7 mouse cellular contexts compared by ENCODE assay signal in genomic region chr2:106193889-106194347, GRCm38 (mm10).
DNase-seq lines count a peak whose midpoint lies in the region; ATAC-seq and TF ChIP-seq lines count a peak whose summit lies in the region.

No protein-coding gene starts in this region.

- 1% methylated on average over 9 of the region's 9 CpGs for WGBS in forebrain, embryonic 14.5 days
- WGBS in midbrain, embryonic 10.5 days, result 1% methylated on average over 9 of the region's 9 CpGs

- DNase-seq in CH12.LX (ENCODE audit: extremely low read depth), result no peak
- peak; percentile 9 for DNase-seq in ZHBTc4 (ENCODE audit: low read depth, low spot score)
- peak; percentile 67 for DNase-seq in forebrain, embryonic 14.5 days (ENCODE audit: low spot score)
- DNase-seq in midbrain, embryonic 10.5 days (ENCODE audit: low spot score), result peak; percentile 60
- no peak for DNase-seq in right cerebral cortex, postnatal 14 days
- DNase-seq in frontal cortex, adult 2 months (ENCODE audit: extremely low spot score in 1 of 2, low spot score in 1 of 2), result no peak
- no peak for DNase-seq in right cerebral cortex, adult 2 months (ENCODE audit: low spot score in 2 of 2)

- no peak overlapping the region for H3K9ac ChIP-seq in CH12.LX (ENCODE audit: insufficient read depth, low read depth)
- peak overlapping the region; percentile 54; the same call in 1 of the 2 replicates for H3K9ac ChIP-seq in forebrain, embryonic 14.5 days (ENCODE audit: low read length)

- no peak overlapping the region for H3K4me3 ChIP-seq in CH12.LX (replicated peaks in 1 of 3; ENCODE audit: low read depth in 2 of 3, low read length in 2 of 3, poor library complexity in 1 of 3)
- H3K4me3 ChIP-seq in forebrain, embryonic 14.5 days (ENCODE audit: low read depth, low read length), result peak overlapping the region; percentile 21
- peak overlapping the region; percentile 56 for H3K4me3 ChIP-seq in midbrain, embryonic 10.5 days

- dilution Hi-C loops in CH12.LX (cut with MboI; ENCODE audit: extremely low pct_ligation_motif_present, extremely low pct_unique_long_range_greater_than_20kb, low sequenced_read_pairs), result no loop called here

- no peak for TF ChIP-seq RAD21 in CH12.LX (IDR thresholded peaks at IDR 0.05; ENCODE audit: low read depth, low read length)

- H3K27me3 ChIP-seq in CH12.LX (replicated peaks), result no peaks in the 10 kb centered on the region
- no peaks in the 10 kb centered on the region for H3K27me3 ChIP-seq in forebrain, embryonic 14.5 days (replicated peaks; ENCODE audit: control insufficient read depth, insufficient read depth, low read length)
- H3K27me3 ChIP-seq in midbrain, embryonic 10.5 days (ENCODE audit: low read depth, poor library complexity, severe bottlenecking), result peaks cover 59% of the 10 kb centered on the region

- TF ChIP-seq EP300 in CH12.LX (IDR thresholded peaks at IDR 0.05; ENCODE audit: low read length), result no peak

- ATAC-seq in forebrain, embryonic 14.5 days, result peak; percentile 55

- H3K36me3 ChIP-seq in CH12.LX (replicated peaks in 1 of 2; ENCODE audit: control insufficient read depth in 1 of 2, insufficient read depth in 1 of 2, low read length in 1 of 2), result no peaks in the 10 kb centered on the region
- no peaks in the 10 kb centered on the region for H3K36me3 ChIP-seq in forebrain, embryonic 14.5 days (ENCODE audit: control insufficient read depth, insufficient read depth, low read length)
- H3K36me3 ChIP-seq in midbrain, embryonic 10.5 days, result no peaks in the 10 kb centered on the region

- H3K4me1 ChIP-seq in CH12.LX (ENCODE audit: control insufficient read depth in 1 of 2, insufficient read depth in 2 of 2), result no peaks in the 10 kb centered on the region; a peak in 1 of 4 replicates
- peaks cover 14% of the 10 kb centered on the region for H3K4me1 ChIP-seq in forebrain, embryonic 14.5 days (ENCODE audit: control insufficient read depth, insufficient read depth, low read length)
- H3K4me1 ChIP-seq in midbrain, embryonic 10.5 days, result peaks cover 48% of the 10 kb centered on the region

- in situ Hi-C loops in CH12.LX (cut with MboI; ENCODE audit: low pct_ligation_motif_present, low pct_unique_long_range_greater_than_20kb, low sequenced_read_pairs), result loop anchor here (25.0 kb wide), 1 partner anchor 582 kb away; no protein-coding TSS in a partner anchor

- H3K79me2 ChIP-seq in CH12.LX (replicated peaks; ENCODE audit: control insufficient read depth, extremely low read depth, insufficient read depth, poor library complexity, severe bottlenecking), result no peaks in the 10 kb centered on the region

- TF ChIP-seq POLR2A in CH12.LX (IDR thresholded peaks at IDR 0.05; ENCODE audit: low read depth, low read length), result no peak

- H3K4me2 ChIP-seq in CH12.LX (ENCODE audit: insufficient read depth, low read depth, poor library complexity, severe bottlenecking), result peak overlapping the region; percentile 95
- peak overlapping the region; percentile 63 for H3K4me2 ChIP-seq in forebrain, embryonic 14.5 days (ENCODE audit: low read length)

- H3K9me3 ChIP-seq in CH12.LX (replicated peaks; ENCODE audit: low read length), result no peaks in the 10 kb centered on the region
- no peaks in the 10 kb centered on the region for H3K9me3 ChIP-seq in forebrain, embryonic 14.5 days (replicated peaks; ENCODE audit: control insufficient read depth, low read length)
- no peaks in the 10 kb centered on the region for H3K9me3 ChIP-seq in midbrain, embryonic 10.5 days (replicated peaks)

- no peak overlapping the region for H3K27ac ChIP-seq in CH12.LX (ENCODE audit: insufficient read depth, low read depth)
- peak overlapping the region; percentile 53 for H3K27ac ChIP-seq in forebrain, embryonic 14.5 days (ENCODE audit: low read depth, low read length)
- peak overlapping the region; percentile 86 for H3K27ac ChIP-seq in midbrain, embryonic 10.5 days (replicated peaks)

- TF ChIP-seq CTCF in CH12.LX (conservative IDR thresholded peaks at IDR 0.05 in 1 of 2, IDR thresholded peaks at IDR 0.05 in 1 of 2; ENCODE audit: low read depth in 2 of 2, low read length in 2 of 2), result no peak

TF ChIP-seq in CH12.LX, 34 proteins besides CTCF, POLR2A, EP300 and RAD21:
- TF ChIP-seq ETS1 (conservative IDR thresholded peaks at IDR 0.05; ENCODE audit: low read depth, low read length), result no peak

Comparison
In these comparisons a context has a peak if more than half of its experiments do, and no peak if none do; other contexts are left out.
1. DNase-seq: peak in ZHBTc4 (single experiment), forebrain, embryonic 14.5 days (single experiment) and midbrain, embryonic 10.5 days (single experiment); none in CH12.LX (single experiment), right cerebral cortex, postnatal 14 days (single experiment), frontal cortex, adult 2 months (0 of 2) and right cerebral cortex, adult 2 months (0 of 2).
2. H3K4me3 ChIP-seq: peak in forebrain, embryonic 14.5 days (single experiment) and midbrain, embryonic 10.5 days (single experiment); none in CH12.LX (0 of 3).